Mouse (Mus musculus) myocyte (in vitro differentiated cells): ENCODE measurements around the gene Gm13178. TPM values are rescaled to one million over a fixed set of nuclear protein-coding genes. Genes with fewer than 3 reads are reported as not detected.

ENCODE experiments used
- H3K27me3 ChIP-seq: one replicate; pipeline ENCODE4 v1.6.1; 2011; ENCODE audit not compliant: control insufficient read depth, insufficient read depth, insufficient read length
- H3K36me3 ChIP-seq: one replicate; pipeline ENCODE4 v1.6.1; 2011; ENCODE audit not compliant: control insufficient read depth, insufficient read depth
- H3K4me2 ChIP-seq: one replicate; pipeline ENCODE4 v1.6.1; 2011; ENCODE audit warnings: low read depth, control low read depth
- H3K4me3 ChIP-seq: one replicate; pipeline ENCODE4 v1.5.1; 2011; ENCODE audit warnings: mild to moderate bottlenecking, control low read depth, moderate library complexity
- H3K79me2 ChIP-seq: one replicate; pipeline ENCODE4 v1.6.1; 2011; ENCODE audit not compliant: control insufficient read depth, insufficient read depth
- H3ac ChIP-seq: one replicate; pipeline ENCODE4 v1.6.1; 2011; ENCODE audit not compliant: control insufficient read depth, insufficient read length
- CEBPB ChIP-seq: IDR thresholded peaks from 2 replicates; pipeline ENCODE4 v1.6.1; 2011; ENCODE audit warnings: mild to moderate bottlenecking, moderate library complexity; ENCODE audit not compliant: poor library complexity, insufficient read depth, severe bottlenecking
- E2F4 ChIP-seq: IDR thresholded peaks from one replicate; pipeline ENCODE4 v1.6.1; 2011; ENCODE audit warnings: mild to moderate bottlenecking, control low read depth, moderate library complexity; ENCODE audit not compliant: insufficient read depth
- MAX ChIP-seq: IDR thresholded peaks from one replicate; pipeline ENCODE4 v1.6.1; 2011; ENCODE audit warnings: low read depth, mild to moderate bottlenecking, control low read depth
- MYOD1 ChIP-seq, 3 experiments: IDR thresholded peaks; one replicate each; pipeline ENCODE4 v1.6.1; 2011; ENCODE audit warnings: control low read depth in 2 of 3, low read depth in 2 of 3, mild to moderate bottlenecking in 2 of 3, moderate library complexity in 1 of 3; ENCODE audit not compliant: insufficient read length in 2 of 3, control insufficient read depth in 1 of 3
- MYOG ChIP-seq, 3 experiments: IDR thresholded peaks; one replicate each; pipeline ENCODE4 v1.6.1; 2011; ENCODE audit warnings: control low read depth in 2 of 3, low read depth in 2 of 3, mild to moderate bottlenecking in 2 of 3; ENCODE audit not compliant: insufficient read length in 2 of 3, control insufficient read depth in 1 of 3, insufficient read depth in 1 of 3
- POLR2A ChIP-seq: IDR thresholded peaks from one replicate; pipeline ENCODE4 v1.6.1; 2011; ENCODE audit warnings: low read depth, mild to moderate bottlenecking, control low read depth, moderate library complexity; ENCODE audit not compliant: insufficient read length
- POLR2AphosphoS2 ChIP-seq: IDR thresholded peaks from one replicate; pipeline ENCODE4 v1.6.1; 2011; ENCODE audit warnings: low read depth, control low read depth; ENCODE audit not compliant: insufficient read length
- REST ChIP-seq: IDR thresholded peaks from one replicate; pipeline ENCODE4 v1.6.1; 2011; ENCODE audit warnings: mild to moderate bottlenecking, control low read depth, moderate library complexity; ENCODE audit not compliant: insufficient read depth, insufficient read length
- SRF ChIP-seq: IDR thresholded peaks from one replicate; pipeline ENCODE4 v1.6.1; 2011; ENCODE audit warnings: low read depth; ENCODE audit not compliant: control insufficient read depth, insufficient read length
- TCF12 ChIP-seq: IDR thresholded peaks from one replicate; pipeline ENCODE4 v1.6.1; 2011; ENCODE audit warnings: mild to moderate bottlenecking, control low read depth; ENCODE audit not compliant: poor library complexity, insufficient read depth, severe bottlenecking
- TCF3 ChIP-seq: IDR thresholded peaks from one replicate; pipeline ENCODE4 v1.6.1; 2011; ENCODE audit warnings: low read depth, control low read depth; ENCODE audit not compliant: insufficient read length
- USF1 ChIP-seq: IDR thresholded peaks from one replicate; pipeline ENCODE4 v1.6.1; 2011; ENCODE audit warnings: low read depth, mild to moderate bottlenecking, control low read depth, moderate library complexity
- polyA plus RNA-seq: library from polyadenylated mRNA; unstranded; fragments of >200 nt; fragmentation: generic; extraction: Trizol; gene quantifications from one replicate; pipeline ENCODE4 v1.2.1, GENCODE M21; 2012; ENCODE audit warnings: missing spikeins

The Gm13178 gene
- polyA plus RNA-seq, result not detected

- H3K79me2 ChIP-seq, result no peaks in the 10 kb centered on the region
- no peak within 1 kb of the TSS for H3ac ChIP-seq
- no peaks in the 10 kb centered on the region for H3K27me3 ChIP-seq
- no peaks in the 10 kb centered on the region for H3K36me3 ChIP-seq
- TF ChIP-seq MYOD1 (IDR thresholded peaks at IDR 0.05; ENCODE audit: control insufficient read depth in 1 of 3, insufficient read length in 2 of 3, low read depth in 2 of 3) (no peak), POLR2AphosphoS2 (no peak), SRF (no peak), E2F4 (no peak), MAX (no peak), REST (no peak), USF1 (no peak), TCF12 (no peak), CEBPB (no peak), TCF3 (no peak), POLR2A (no peak), MYOG (IDR thresholded peaks at IDR 0.05; ENCODE audit: control insufficient read depth in 1 of 3, insufficient read depth in 1 of 3, insufficient read length in 2 of 3, low read depth in 2 of 3) (no peak)
- no peak within 1 kb of the TSS for H3K4me2 ChIP-seq
- H3K4me3 ChIP-seq, result no peak within 1 kb of the TSS
Measured at GRCm38 (mm10) chr4:144721304-144721703, at the start of gene Gm13178. TSS of gene Gm13178 (minus strand) at chr4:144721404.

- H3K4me3 ChIP-seq, result no peak overlapping the region
- TF ChIP-seq USF1 (no peak), MYOG (IDR thresholded peaks at IDR 0.05; ENCODE audit: control insufficient read depth in 1 of 3, insufficient read depth in 1 of 3, insufficient read length in 2 of 3, low read depth in 2 of 3) (no peak), MAX (no peak), REST (no peak), TCF12 (no peak), POLR2A (no peak)
- no peak overlapping the region for H3ac ChIP-seq
- H3K4me2 ChIP-seq, result no peak overlapping the region
- H3K36me3 ChIP-seq, result no peaks in the 10 kb centered on the region
- H3K27me3 ChIP-seq, result no peaks in the 10 kb centered on the region
- H3K79me2 ChIP-seq, result no peaks in the 10 kb centered on the region
Measured at GRCm38 (mm10) chr4:144765722-144766121, 44.5 kb upstream of the Gm13178 start.

- Histone ChIP-seq H3K4me2 (no peak overlapping the region), H3K4me3 (no peak overlapping the region), H3K27me3 (no peaks in the 10 kb centered on the region), H3ac (no peak overlapping the region), H3K36me3 (no peaks in the 10 kb centered on the region), H3K79me2 (no peaks in the 10 kb centered on the region)
- no peak for TF ChIP-seq SRF
- TF ChIP-seq USF1, result no peak
- no peak for TF ChIP-seq TCF3
- TF ChIP-seq TCF12, result no peak
- no peak for TF ChIP-seq E2F4
- no peak for TF ChIP-seq POLR2A
- TF ChIP-seq MYOG (IDR thresholded peaks at IDR 0.05; ENCODE audit: control insufficient read depth in 1 of 3, insufficient read depth in 1 of 3, insufficient read length in 2 of 3, low read depth in 2 of 3), result no peak
- no peak for TF ChIP-seq MAX
- TF ChIP-seq REST, result no peak
- TF ChIP-seq CEBPB, result no peak
- no peak for TF ChIP-seq MYOD1 (IDR thresholded peaks at IDR 0.05; ENCODE audit: control insufficient read depth in 1 of 3, insufficient read length in 2 of 3, low read depth in 2 of 3)
- TF ChIP-seq POLR2AphosphoS2, result no peak
Measured at GRCm38 (mm10) chr4:144749139-144749538, 27.9 kb upstream of the Gm13178 start.

- Histone ChIP-seq H3K4me3 (no peak overlapping the region), H3K4me2 (no peak overlapping the region), H3ac (no peak overlapping the region), H3K27me3 (no peaks in the 10 kb centered on the region), H3K79me2 (no peaks in the 10 kb centered on the region), H3K36me3 (no peaks in the 10 kb centered on the region)
- TF ChIP-seq SRF, result no peak
Measured at GRCm38 (mm10) chr4:144719691-144720090, 1.5 kb downstream of the Gm13178 start.

GRCm38 (mm10) chr4:144718288-144718687 is 2.9 kb downstream of the Gm13178 start:
- Histone ChIP-seq H3K36me3 (no peaks in the 10 kb centered on the region), H3K27me3 (no peaks in the 10 kb centered on the region), H3ac (no peak overlapping the region), H3K4me3 (no peak overlapping the region), H3K4me2 (no peak overlapping the region), H3K79me2 (no peaks in the 10 kb centered on the region)
- no peak for TF ChIP-seq MYOD1 (IDR thresholded peaks at IDR 0.05; ENCODE audit: control insufficient read depth in 1 of 3, insufficient read length in 2 of 3, low read depth in 2 of 3)
- TF ChIP-seq MAX, result no peak
- no peak for TF ChIP-seq POLR2AphosphoS2
